Mouse (Mus musculus): ENCODE measurements around the gene Gm11492. TPM values are rescaled to one million over a fixed set of nuclear protein-coding genes. Genes with fewer than 3 reads are reported as not detected.

The Gm11492 gene
- total RNA-seq (2021) (not detected), polyA plus RNA-seq (2012; rRNA removed) (not detected in 2 replicates)
- long read RNA-seq = 0 reads

DNA sequence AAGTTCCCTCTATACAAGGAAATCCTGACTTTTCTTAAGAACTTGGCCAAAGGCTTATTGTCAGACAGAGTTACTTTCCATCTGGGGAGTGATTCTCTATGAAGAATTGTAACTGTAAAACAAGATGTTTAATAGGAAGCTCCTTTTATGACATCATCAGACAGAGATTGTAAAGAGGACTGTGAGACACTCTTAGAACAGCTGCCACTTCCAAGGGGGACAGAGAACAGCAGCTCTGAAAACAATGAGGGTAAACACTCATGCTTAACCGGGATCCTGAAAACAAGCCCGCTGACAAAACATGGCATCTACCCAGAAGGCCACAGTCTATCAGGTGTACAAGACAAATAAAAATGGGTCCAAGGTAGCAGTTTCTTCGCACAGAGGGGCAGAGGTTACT is at the start of gene Gm11492:
TSS of gene Gm11492 (plus strand) at position 153 of the 400 bp plus-strand sequence.
- no peak for DNase-seq

GRCm38 (mm10) chr11:87519260-87519659 is 47.2 kb upstream of the Gm11492 start:
- DNase-seq = peak; percentile 73

DNA sequence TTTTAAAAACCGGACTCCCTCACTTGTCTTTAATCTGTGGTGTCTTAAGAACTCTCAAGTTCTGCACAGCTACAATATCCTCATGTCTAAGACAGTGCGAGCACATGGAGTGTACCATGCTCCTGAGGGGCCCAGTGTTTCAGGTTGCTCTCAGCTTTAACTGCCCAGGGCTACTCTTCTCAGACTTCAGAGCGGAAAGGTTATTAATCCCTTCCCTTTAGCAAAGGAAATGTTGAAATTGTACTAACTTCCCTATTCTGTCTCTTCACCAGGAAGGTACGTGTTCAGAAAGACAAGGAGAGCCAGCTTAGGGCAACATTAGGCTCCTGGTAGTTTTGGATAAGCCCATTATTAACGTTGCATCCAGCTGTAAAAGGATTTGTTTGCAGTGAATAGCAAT is 43.0 kb upstream of the Gm11492 start:
- DNase-seq = no peak

- no peak for DNase-seq
Observed at GRCm38 (mm10) chr11:87523967-87524366, 42.5 kb upstream of the Gm11492 start.

- DNase-seq = no peak
Observed at GRCm38 (mm10) chr11:87524780-87525179, 41.7 kb upstream of the Gm11492 start.

DNA sequence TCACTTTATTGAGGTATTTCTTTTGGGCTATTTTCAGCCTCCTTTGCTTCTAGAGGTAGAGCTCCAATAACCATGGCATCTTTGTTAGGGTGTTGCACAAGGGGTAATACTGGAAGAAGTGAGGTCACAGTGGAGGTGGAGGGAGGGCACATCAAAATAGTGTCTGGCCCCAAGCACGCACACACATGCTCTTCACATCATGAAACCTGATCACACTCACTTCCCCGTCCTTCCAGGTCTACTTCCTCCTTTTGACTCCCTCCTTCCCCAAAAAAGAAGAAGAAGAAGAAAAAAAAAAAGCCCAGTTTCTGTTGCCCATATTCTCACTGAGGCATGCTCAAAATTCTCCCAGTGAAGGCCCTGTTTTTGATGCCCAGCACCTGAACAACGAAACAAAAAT is 39.1 kb upstream of the Gm11492 start:
- DNase-seq = no peak

GRCm38 (mm10) chr11:87527990-87528389 is 38.5 kb upstream of the Gm11492 start:
- no peak for DNase-seq

- no peak for DNase-seq
Observed at GRCm38 (mm10) chr11:87531695-87532094, 34.8 kb upstream of the Gm11492 start.

GRCm38 (mm10) chr11:87542285-87542684 is 24.2 kb upstream of the Gm11492 start:
- DNase-seq = peak; percentile 21

DNA sequence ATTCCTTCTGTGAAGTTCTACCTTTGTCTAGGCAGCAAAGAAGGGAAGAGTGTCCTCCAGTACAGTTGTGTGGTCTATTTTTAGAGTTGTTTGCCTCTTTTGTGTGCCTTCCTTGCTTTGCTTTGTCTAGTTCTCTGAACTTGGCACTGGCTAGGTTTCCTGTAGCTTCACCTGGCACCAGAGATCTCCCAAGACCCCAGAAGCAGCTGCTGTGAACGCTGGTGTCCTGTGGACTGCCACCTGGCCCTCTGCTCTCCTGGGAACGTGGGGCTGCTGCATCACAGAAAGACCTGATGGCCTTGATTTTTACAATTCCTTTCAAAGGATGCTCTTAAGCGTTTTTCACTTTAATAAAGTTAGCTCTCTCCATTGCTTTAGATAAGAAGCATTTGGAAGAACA is 23.5 kb upstream of the Gm11492 start:
- no peak for DNase-seq

DNA sequence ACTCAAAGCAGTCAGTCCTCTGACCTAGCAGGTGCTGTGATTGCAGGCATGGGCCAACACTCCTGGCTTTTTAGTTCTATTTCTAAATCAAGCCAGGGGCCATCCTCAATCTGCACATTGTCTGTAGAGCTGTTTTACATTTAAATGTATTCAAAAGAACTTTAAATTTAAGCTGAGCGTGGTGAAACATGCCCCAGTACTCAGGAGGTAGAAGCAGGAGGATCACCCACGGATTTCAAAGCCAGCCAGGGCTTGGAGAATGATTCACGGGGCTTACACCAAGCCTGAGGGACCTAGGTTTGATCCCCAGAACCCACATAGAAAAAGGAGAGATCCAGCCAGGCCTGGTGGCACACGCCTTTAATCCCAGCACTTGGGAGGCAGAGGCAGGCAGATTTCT is 13.1 kb upstream of the Gm11492 start:
- no peak for DNase-seq

DNA sequence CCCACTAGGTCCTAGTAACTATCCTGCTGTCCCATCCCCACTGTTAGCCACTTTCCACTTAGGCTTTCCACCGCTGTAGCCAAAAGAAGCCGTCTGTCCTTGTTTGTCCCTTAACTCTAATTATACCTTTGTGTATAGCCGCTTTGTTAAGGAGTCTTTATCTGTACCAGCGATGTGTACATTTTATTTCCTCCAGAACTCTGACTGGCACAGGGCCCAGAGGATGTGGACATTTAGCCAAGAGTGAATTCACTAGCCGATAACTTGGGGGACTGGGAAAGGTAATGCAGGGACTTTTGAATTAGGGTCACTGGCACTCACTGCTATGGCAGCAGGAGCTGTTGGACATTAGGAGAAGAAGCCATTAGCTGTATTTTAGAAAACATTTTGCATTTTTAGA is 12.1 kb upstream of the Gm11492 start:
- no peak for DNase-seq

GRCm38 (mm10) chr11:87555106-87555703 is 11.2 kb upstream of the Gm11492 start:
- peak; percentile 15 for DNase-seq

DNA sequence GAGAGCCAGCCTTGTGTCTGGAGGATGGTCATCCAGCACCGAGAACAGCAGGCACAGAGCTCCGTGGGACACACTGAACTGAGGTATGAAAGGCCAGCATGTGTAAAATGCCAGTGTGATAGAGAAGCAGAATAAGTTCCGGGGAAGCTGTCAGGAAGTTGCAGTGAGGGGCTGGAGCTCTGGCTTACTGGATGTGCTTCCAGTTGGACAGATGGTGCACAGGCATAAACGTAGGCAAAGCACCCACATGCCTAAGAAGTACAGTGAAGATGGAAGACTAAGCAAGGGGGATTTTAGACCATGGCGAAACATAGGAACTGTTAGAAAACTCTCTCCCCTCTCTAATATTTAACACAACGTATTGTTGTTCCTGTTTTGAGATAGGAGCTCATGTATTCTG is 5.2 kb upstream of the Gm11492 start:
- DNase-seq = no peak

DNA sequence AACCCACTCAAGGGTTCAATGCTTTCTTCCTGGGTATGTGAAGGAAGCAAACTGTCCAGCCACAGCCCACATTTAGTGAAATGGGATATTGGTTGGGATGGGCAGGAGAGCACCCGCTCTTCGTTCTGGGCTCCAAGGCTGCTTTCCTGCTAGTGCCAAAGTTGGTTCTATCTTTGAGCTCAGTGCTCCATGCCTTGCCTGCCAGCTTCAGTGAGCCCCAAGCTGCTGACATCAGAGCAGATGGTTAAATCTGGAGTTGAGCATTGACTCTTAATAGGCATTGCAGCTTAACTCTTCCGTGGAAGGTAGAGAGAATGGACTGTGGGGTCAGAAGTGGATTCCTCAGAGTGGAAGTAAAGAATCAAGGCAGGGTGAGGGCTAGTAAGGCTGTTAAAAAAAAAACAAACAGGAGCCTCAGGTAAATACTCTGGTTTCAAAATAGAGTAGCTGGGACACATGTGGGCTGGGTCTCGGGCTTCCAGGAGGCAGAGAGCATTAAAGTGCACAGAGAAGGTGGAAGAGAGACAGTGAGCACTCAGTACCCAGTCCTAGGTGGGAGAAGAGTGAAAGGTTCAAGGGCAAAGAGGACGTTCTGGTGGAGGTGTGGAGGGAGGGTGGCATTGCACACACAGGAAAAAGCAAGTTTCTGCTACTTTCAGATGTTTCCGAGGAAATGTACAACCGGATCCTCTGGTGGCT is 2.0 kb downstream of the Gm11492 start, which contains the start of gene Sept4:
TSS of gene Sept4 (plus strand) at position 649 of the 699 bp plus-strand sequence.
- DNase-seq = no peak

- no peak for DNase-seq
Observed at GRCm38 (mm10) chr11:87570743-87571142, 4.3 kb downstream of the Gm11492 start.

- no peak for DNase-seq
Observed at GRCm38 (mm10) chr11:87571361-87571950, 5.0 kb downstream of the Gm11492 start.

GRCm38 (mm10) chr11:87573751-87574150 is 7.3 kb downstream of the Gm11492 start:
- DNase-seq = no peak

DNA sequence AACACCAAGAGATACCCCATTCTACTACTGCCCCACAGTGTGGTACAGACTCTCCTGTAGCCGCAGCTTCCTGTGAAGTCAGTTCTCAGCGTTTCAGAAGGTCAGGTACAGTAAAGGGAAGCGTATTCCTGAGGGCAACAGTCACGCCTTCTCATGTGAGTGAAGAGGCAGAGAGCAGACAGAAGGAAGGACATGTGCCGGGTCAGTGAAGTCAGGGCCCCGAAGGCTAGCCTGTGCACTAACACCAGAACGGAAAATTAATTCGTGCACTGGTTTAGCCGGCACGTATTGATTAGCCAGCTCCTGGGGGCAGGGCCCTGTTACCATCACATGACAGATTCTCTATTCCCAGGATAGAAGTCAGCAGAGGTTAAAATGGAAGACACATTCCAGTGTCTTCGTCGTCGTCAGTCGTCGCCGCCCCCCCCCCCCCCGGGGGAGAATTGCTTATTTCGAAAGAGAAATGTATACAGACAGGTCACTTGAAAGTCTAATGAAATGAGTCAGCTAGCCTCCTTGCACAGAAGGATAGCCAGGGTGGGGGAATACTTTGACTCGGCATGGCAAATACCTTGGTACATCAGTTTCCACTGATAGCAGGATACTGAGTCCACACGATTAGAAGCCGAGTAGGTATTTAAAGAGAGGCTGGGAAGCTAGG is 8.2 kb downstream of the Gm11492 start:
- DNase-seq = no peak

DNA sequence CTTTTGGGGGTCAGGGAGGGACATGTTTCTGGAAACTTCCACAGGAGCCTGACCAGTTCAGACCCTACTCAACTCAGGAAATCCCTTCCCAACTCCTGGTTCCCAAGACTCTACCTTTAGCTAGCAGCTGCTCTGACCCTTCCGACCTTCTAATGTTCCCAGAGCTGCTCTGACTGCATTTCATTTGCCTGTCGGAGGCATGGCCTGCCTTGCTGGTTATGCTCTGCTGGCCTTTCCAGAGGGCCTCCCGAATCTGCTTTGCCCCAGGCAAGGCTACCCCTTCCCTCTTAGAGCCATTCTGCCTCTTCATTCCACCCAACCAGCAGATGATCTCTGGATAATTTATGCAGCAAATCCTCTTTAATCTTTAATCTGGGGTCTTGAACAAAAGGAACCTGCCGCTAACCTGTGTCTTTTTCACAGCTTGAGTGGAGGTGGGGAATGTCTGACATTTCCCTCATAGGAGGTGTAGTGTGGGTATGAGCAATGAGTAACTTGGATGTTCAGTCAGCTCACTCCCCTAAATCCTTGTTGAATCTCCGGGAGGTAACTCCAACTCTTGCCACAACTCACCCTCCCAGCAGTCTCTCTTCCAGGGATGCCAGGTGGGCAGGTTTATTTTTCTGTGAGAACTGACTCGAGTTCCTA is 11.3 kb downstream of the Gm11492 start:
- no peak for DNase-seq

DNA sequence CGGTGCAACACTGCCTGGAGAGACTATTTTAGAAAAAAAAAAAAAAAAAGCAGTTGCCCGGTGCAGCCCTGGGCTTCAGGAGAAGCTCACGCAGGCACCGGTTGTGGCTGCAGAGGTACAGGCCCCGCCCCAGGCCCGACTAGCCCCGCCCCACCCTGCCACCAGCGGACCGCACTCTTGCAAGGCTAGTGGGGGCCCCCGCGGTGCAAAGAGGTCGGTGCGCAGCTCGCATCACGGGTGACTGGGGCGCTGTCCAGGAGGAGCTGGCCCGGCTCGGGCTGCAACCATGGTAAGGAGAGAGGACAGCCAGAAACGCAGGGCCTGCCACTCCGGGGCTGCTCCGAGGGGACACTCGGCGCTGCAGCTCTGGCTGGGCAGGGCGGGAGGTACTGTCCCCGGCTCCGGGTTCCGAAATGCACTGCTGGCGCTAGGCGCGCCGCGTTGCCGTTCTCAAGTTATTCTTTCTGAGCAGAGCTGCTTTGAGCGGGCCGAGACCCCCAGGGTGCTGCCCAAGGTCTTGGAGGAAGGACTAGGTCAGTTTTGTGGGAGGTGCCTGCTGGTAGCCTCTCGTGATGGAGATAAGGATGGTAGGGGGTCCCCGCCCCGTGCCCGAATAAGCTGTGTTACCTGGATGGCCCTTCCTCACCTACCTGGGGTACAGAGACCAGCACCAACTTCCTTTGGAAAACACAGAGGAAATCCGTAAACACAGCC is 12.0 kb downstream of the Gm11492 start:
- peak; percentile 84 for DNase-seq
